Mouse (Mus musculus): ENCODE results near the gene Dnah7a.

DNA sequence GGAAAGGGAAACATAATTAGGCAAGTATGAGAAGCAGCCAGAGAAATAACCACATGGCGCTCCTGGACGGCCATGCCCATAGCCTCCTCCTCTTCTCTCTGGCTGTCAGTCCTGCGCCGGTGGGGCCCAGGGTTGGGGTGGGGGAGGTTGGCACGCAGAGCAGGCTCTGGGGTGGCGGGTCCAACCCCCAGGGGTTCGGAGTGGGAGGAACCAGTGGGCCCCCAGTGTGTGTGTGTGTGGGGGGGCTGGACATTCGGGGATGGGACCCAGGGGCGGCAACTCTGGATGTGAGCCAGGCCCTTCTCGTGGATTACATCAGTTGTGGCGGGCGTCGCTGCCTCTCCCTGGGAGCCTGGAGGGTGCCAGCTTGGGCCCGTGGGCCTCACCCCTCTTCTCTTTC is 317.8 kb downstream of the Dnah7a start:
- no peak for TF ChIP-seq CTCF (IDR thresholded peaks at IDR 0.05; ENCODE audit: low read depth)
- no peak for TF ChIP-seq EP300 (IDR thresholded peaks at IDR 0.05; ENCODE audit: low read depth)
